Mouse (Mus musculus) right cerebral cortex, postnatal 14 days (tissue): ENCODE results near the gene Ncapd3.

Experiments used
- DNase-seq: peaks from one replicate; pipeline ENCODE4 v3.0.0; 2022

Ncapd3 gene

GRCm38 (mm10) chr9:27126543-27126942, 96.6 kb downstream of the Ncapd3 start:
- DNase-seq: peak; percentile 35

GRCm38 (mm10) chr9:27128629-27129028, 98.7 kb downstream of the Ncapd3 start:
- DNase-seq: no peak

GRCm38 (mm10) chr9:27134410-27134809, 104.4 kb downstream of the Ncapd3 start:
- DNase-seq: peak; percentile 61

- DNase-seq: no peak
Measured at GRCm38 (mm10) chr9:27135372-27135771, 105.4 kb downstream of the Ncapd3 start.

- DNase-seq: no peak
Measured at GRCm38 (mm10) chr9:27136651-27137050, 106.7 kb downstream of the Ncapd3 start.

GRCm38 (mm10) chr9:27140432-27141065, 110.6 kb downstream of the Ncapd3 start:
- DNase-seq: no peak

- no peak for DNase-seq
Measured at GRCm38 (mm10) chr9:27144271-27144840, 114.4 kb downstream of the Ncapd3 start.
